Mouse (Mus musculus) stomach, embryonic 15.5 days (tissue): ENCODE measurements around the gene Sytl2. TPM values are rescaled to one million over a fixed set of nuclear protein-coding genes. Genes with fewer than 3 reads are reported as not detected.

Experiments used
- ATAC-seq: fragments of 200-750 bp; cut with Nextera tagmentation; 2 replicates; pipeline ENCODE4 v1.8.0; 2017; ENCODE audit warnings: low read depth, moderate number of reproducible peaks, moderate TSS enrichment; ENCODE audit not compliant: insufficient read depth, low FRiP score
- H3K27ac ChIP-seq: fragments of 300-500 bp; sonication (generic); 2 replicates; pipeline ENCODE4 v1.5.1; 2015; ENCODE audit warnings: mild to moderate bottlenecking, inconsistent platforms
- H3K27me3 ChIP-seq: fragments of 300-500 bp; sonication (generic); replicated peaks from 2 replicates; pipeline ENCODE4 v1.6.1; 2015; ENCODE audit warnings: inconsistent platforms
- H3K36me3 ChIP-seq: fragments of 300-500 bp; sonication (generic); 2 replicates; pipeline ENCODE4 v1.6.1; 2015; ENCODE audit warnings: inconsistent platforms
- H3K4me1 ChIP-seq: fragments of 300-500 bp; sonication (generic); 2 replicates; pipeline ENCODE4 v1.6.1; 2015; ENCODE audit warnings: inconsistent platforms
- H3K4me2 ChIP-seq: fragments of 300-500 bp; sonication (generic); 2 replicates; pipeline ENCODE4 v1.6.1; 2015; ENCODE audit warnings: mild to moderate bottlenecking, inconsistent platforms
- H3K4me3 ChIP-seq: fragments of 300-500 bp; sonication (generic); replicated peaks from 2 replicates; pipeline ENCODE4 v1.5.1; 2015; ENCODE audit warnings: inconsistent platforms
- H3K9ac ChIP-seq: fragments of 300-500 bp; sonication (generic); 2 replicates; pipeline ENCODE4 v1.6.1; 2015; ENCODE audit warnings: inconsistent platforms
- H3K9me3 ChIP-seq: fragments of 300-500 bp; sonication (generic); 2 replicates; pipeline ENCODE4 v1.6.1; 2016; ENCODE audit warnings: inconsistent platforms
- WGBS: fragments of 180-500 bp; shearing (Covaris S2); methylation state at CpG from one replicate; pipeline ENCODE4 v1.1.7; 2015; 5-methylcytosine and 5-hydroxymethylcytosine counted together
- polyA plus RNA-seq: library from polyadenylated mRNA; unstranded; fragments of >200 nt; fragmentation: Nextera tagmentation; extraction: Ambion mirVana; gene quantifications from 2 replicates; pipeline ENCODE4 v1.2.1, GENCODE M21; 2015

Sytl2 gene
- polyA plus RNA-seq, 1 experiment from 2014 or later, result 16.5 TPM

- under 1% methylated on average over 6 of the region's 6 CpGs for WGBS
- H3K9me3 ChIP-seq, result no peaks in the 10 kb centered on the region
- no peak for ATAC-seq
- peak overlapping the region; percentile 78 for H3K4me2 ChIP-seq
- no peaks in the 10 kb centered on the region for H3K4me1 ChIP-seq
- peak overlapping the region; percentile 99 for H3K9ac ChIP-seq
- peak overlapping the region; percentile 96 for H3K4me3 ChIP-seq
- peak overlapping the region; percentile 98; the same call in 1 of the 2 replicates for H3K27ac ChIP-seq
- no peaks in the 10 kb centered on the region for H3K27me3 ChIP-seq
- H3K36me3 ChIP-seq, result 0 out of 2 replicates have a peak, but pooled peaks cover 2% of the 10 kb centered on the region
Measured at GRCm38 (mm10) chr7:90444206-90444605, 142.2 kb downstream of the Sytl2 start.

- peaks cover 4% of the 10 kb centered on the region; the same call in 1 of the 2 replicates for H3K36me3 ChIP-seq
- no peak for ATAC-seq
- WGBS, result 21% methylated on average over 7 of the region's 7 CpGs
- peaks cover 6% of the 10 kb centered on the region; the same call in 1 of the 2 replicates for H3K4me1 ChIP-seq
- H3K9ac ChIP-seq, result peak overlapping the region; percentile 68; the same call in 1 of the 2 replicates
- H3K4me3 ChIP-seq, result peak overlapping the region; percentile 88
- H3K9me3 ChIP-seq, result no peaks in the 10 kb centered on the region
- no peaks in the 10 kb centered on the region for H3K27me3 ChIP-seq
- H3K4me2 ChIP-seq, result peak overlapping the region; percentile 82
- peak overlapping the region; percentile 93; the same call in 1 of the 2 replicates for H3K27ac ChIP-seq
Measured at GRCm38 (mm10) chr7:90456149-90456844, 154.2 kb downstream of the Sytl2 start.

GRCm38 (mm10) chr7:90456845-90457468 lies 154.9 kb downstream of the Sytl2 start, which contains the start of gene Tmem126a:
Tmem126a (minus strand) TSS chr7:90457229.
- peak; percentile 96 for ATAC-seq
- H3K27ac ChIP-seq, result peak within 1 kb of the TSS; percentile 93
- peak within 1 kb of the TSS; percentile 68 for H3K9ac ChIP-seq
- no peaks in the 10 kb centered on the region for H3K27me3 ChIP-seq
- peaks cover 3% of the 10 kb centered on the region; the same call in 1 of the 2 replicates for H3K36me3 ChIP-seq
- peaks cover 6% of the 10 kb centered on the region; the same call in 1 of the 2 replicates for H3K4me1 ChIP-seq
- WGBS, result under 1% methylated on average over 41 of the region's 41 CpGs
- H3K4me3 ChIP-seq, result peak within 1 kb of the TSS; percentile 88
- peak within 1 kb of the TSS; percentile 82 for H3K4me2 ChIP-seq
- H3K9me3 ChIP-seq, result no peaks in the 10 kb centered on the region

- ATAC-seq, result peak; percentile 19; the same call in 1 of the 2 replicates
- 10% methylated on average over 10 of the region's 10 CpGs for WGBS
- H3K27me3 ChIP-seq, result no peaks in the 10 kb centered on the region
- peaks cover 6% of the 10 kb centered on the region; the same call in 1 of the 2 replicates for H3K4me1 ChIP-seq
- H3K9me3 ChIP-seq, result no peaks in the 10 kb centered on the region
- H3K4me3 ChIP-seq, result peak overlapping the region; percentile 88
- peak overlapping the region; percentile 93 for H3K27ac ChIP-seq
- H3K36me3 ChIP-seq, result peaks cover 3% of the 10 kb centered on the region; the same call in 1 of the 2 replicates
- peak overlapping the region; percentile 82 for H3K4me2 ChIP-seq
- H3K9ac ChIP-seq, result peak overlapping the region; percentile 68
Measured at GRCm38 (mm10) chr7:90457517-90457916, 155.5 kb downstream of the Sytl2 start.

Other genes starting within 250 kb of the Sytl2 start
- 41.2 and 44.5 TPM in 2 replicates for gene Picalm, start 172.0 kb upstream of the Sytl2 start, polyA plus RNA-seq
- not detected in 2 replicates for gene Ccdc83, start 36.5 kb upstream of the Sytl2 start, polyA plus RNA-seq
- gene Ccdc89, start 124.3 kb downstream of the Sytl2 start, polyA plus RNA-seq, result 1.3 and 1.5 TPM in 2 replicates
- 36.4 and 38.7 TPM in 2 replicates for gene Crebzf, start 140.5 kb downstream of the Sytl2 start, polyA plus RNA-seq
- gene Tmem126a, start 155.0 kb downstream of the Sytl2 start, polyA plus RNA-seq, result 111 and 122 TPM in 2 replicates
- 31.6 and 32.8 TPM in 2 replicates for gene Tmem126b, start 173.7 kb downstream of the Sytl2 start, polyA plus RNA-seq
- 4.1 and 5.3 TPM in 2 replicates for gene Dlg2, start 174.4 kb downstream of the Sytl2 start, polyA plus RNA-seq